Mouse (Mus musculus) heart, embryonic 10.5 days (tissue): ENCODE measurements around the gene Defb35. TPM values are rescaled to one million over a fixed set of nuclear protein-coding genes. Genes with fewer than 3 reads are reported as not detected.
"Not testable (repeated sequence)": the region's sequence is repeated elsewhere in the genome, so short reads cannot be mapped to it uniquely, and the experiment has no call there.

ENCODE experiments used
- DNase-seq: peaks from one replicate; pipeline ENCODE4 v3.0.0-alpha.2; 2017; ENCODE audit warnings: low spot score
- H3K27ac ChIP-seq: fragments of 300-500 bp; sonication (generic); 2 replicates; pipeline ENCODE4 v1.5.1; 2016; ENCODE audit warnings: mild to moderate bottlenecking
- H3K27me3 ChIP-seq: fragments of 300-500 bp; sonication (generic); 2 replicates; pipeline ENCODE4 v1.6.1; 2016; ENCODE audit warnings: mild to moderate bottlenecking; ENCODE audit not compliant: poor library complexity, insufficient read depth, severe bottlenecking
- H3K36me3 ChIP-seq: fragments of 300-500 bp; sonication (generic); 2 replicates; pipeline ENCODE4 v1.6.1; 2016; ENCODE audit warnings: mild to moderate bottlenecking, moderate library complexity
- H3K4me1 ChIP-seq: fragments of 300-500 bp; sonication (generic); 2 replicates; pipeline ENCODE4 v1.6.1; 2016; ENCODE audit warnings: mild to moderate bottlenecking
- H3K4me3 ChIP-seq: fragments of 300-500 bp; sonication (generic); 2 replicates; pipeline ENCODE4 v1.5.1; 2016; ENCODE audit warnings: mild to moderate bottlenecking, moderate library complexity
- H3K9me3 ChIP-seq: fragments of 300-500 bp; sonication (generic); 2 replicates; pipeline ENCODE4 v1.6.1; 2016; ENCODE audit warnings: mild to moderate bottlenecking, moderate library complexity
- WGBS: fragments of 180-500 bp; shearing (Covaris S2); methylation state at CpG from one replicate; pipeline ENCODE4 v1.1.7; 2016; 5-methylcytosine and 5-hydroxymethylcytosine counted together
- polyA plus RNA-seq: library from polyadenylated mRNA; unstranded; fragments of >200 nt; fragmentation: Nextera tagmentation; extraction: Ambion mirVana; gene quantifications from 2 replicates; pipeline ENCODE4 v1.2.1, GENCODE M21; 2016

Defb35 gene
- not detected in 2 replicates for polyA plus RNA-seq

GRCm38 (mm10) chr8:21938052-21938451 lies at the start of gene Defb35:
Gene Defb35, plus strand, starts transcription at chr8:21938352.
- DNase-seq, H3K4me1 ChIP-seq, H3K36me3 ChIP-seq, H3K9me3 ChIP-seq, H3K27ac ChIP-seq, H3K4me3 ChIP-seq, H3K27me3 ChIP-seq: not testable (repeated sequence)
- WGBS, result 77% methylated on average over 4 of the region's 4 CpGs

GRCm38 (mm10) chr8:21906290-21906689 lies 31.9 kb upstream of the Defb35 start, which contains the start of gene Defb11:
Gene Defb11, minus strand, starts transcription at chr8:21906412.
- DNase-seq, H3K9me3 ChIP-seq, H3K4me1 ChIP-seq, H3K27me3 ChIP-seq, H3K27ac ChIP-seq, H3K36me3 ChIP-seq, H3K4me3 ChIP-seq: not testable (repeated sequence)

GRCm38 (mm10) chr8:21911931-21912330 lies 26.2 kb upstream of the Defb35 start:
- Histone ChIP-seq H3K27ac (no peak overlapping the region), H3K36me3 (no peaks in the 10 kb centered on the region), H3K4me1 (no peaks in the 10 kb centered on the region), H3K4me3 (no peak overlapping the region), H3K27me3 (no peaks in the 10 kb centered on the region), H3K9me3 (no peaks in the 10 kb centered on the region)
- WGBS, result 13% methylated on average over 1 of the region's 1 CpGs
- no peak for DNase-seq

- Histone ChIP-seq H3K4me3 (no peak overlapping the region), H3K36me3 (no peaks in the 10 kb centered on the region), H3K27ac (no peak overlapping the region), H3K4me1 (no peaks in the 10 kb centered on the region), H3K9me3 (no peaks in the 10 kb centered on the region), H3K27me3 (no peaks in the 10 kb centered on the region)
- no peak for DNase-seq
- 33% methylated on average over 2 of the region's 2 CpGs for WGBS
Measured at GRCm38 (mm10) chr8:21912554-21912953, 25.6 kb upstream of the Defb35 start.

- no peaks in the 10 kb centered on the region for H3K27me3 ChIP-seq
- no peak overlapping the region for H3K27ac ChIP-seq
- no peaks in the 10 kb centered on the region for H3K36me3 ChIP-seq
- DNase-seq, result no peak
- H3K4me1 ChIP-seq, result no peaks in the 10 kb centered on the region
- 69% methylated on average over 3 of the region's 3 CpGs for WGBS
- no peak overlapping the region for H3K4me3 ChIP-seq
- H3K9me3 ChIP-seq, result no peaks in the 10 kb centered on the region
Measured at GRCm38 (mm10) chr8:21915625-21916024, 22.5 kb upstream of the Defb35 start.

GRCm38 (mm10) chr8:21930754-21931153 lies 7.4 kb upstream of the Defb35 start:
- not testable (repeated sequence) for H3K9me3 ChIP-seq, H3K4me1 ChIP-seq, H3K27ac ChIP-seq, DNase-seq, H3K36me3 ChIP-seq, H3K27me3 ChIP-seq, H3K4me3 ChIP-seq
- WGBS, result 80% methylated on average over 3 of the region's 3 CpGs

GRCm38 (mm10) chr8:21932610-21933009 lies 5.5 kb upstream of the Defb35 start, which contains the start of gene Defb15:
Gene Defb15, minus strand, starts transcription at chr8:21932710.
- 88% methylated on average over 6 of the region's 6 CpGs for WGBS
- no peak within 1 kb of the TSS for H3K27ac ChIP-seq
- H3K4me1 ChIP-seq, result peaks cover 4% of the 10 kb centered on the region; the same call in 1 of the 2 replicates
- H3K9me3 ChIP-seq, result no peaks in the 10 kb centered on the region
- H3K27me3 ChIP-seq, result no peaks in the 10 kb centered on the region
- no peak for DNase-seq
- H3K4me3 ChIP-seq, result no peak within 1 kb of the TSS
- H3K36me3 ChIP-seq, result no peaks in the 10 kb centered on the region

- Histone ChIP-seq H3K27ac (no peak within 1 kb of the TSS), H3K4me3 (no peak within 1 kb of the TSS), H3K27me3 (no peaks in the 10 kb centered on the region), H3K4me1 (no peaks in the 10 kb centered on the region), H3K9me3 (no peaks in the 10 kb centered on the region), H3K36me3 (no peaks in the 10 kb centered on the region)
- no peak for DNase-seq
- 84% methylated on average over 6 of the region's 6 CpGs for WGBS
Measured at GRCm38 (mm10) chr8:21946462-21946861, 8.3 kb downstream of the Defb35 start, which contains the start of gene Defb13. Gene Defb13, plus strand, starts transcription at chr8:21946762.

GRCm38 (mm10) chr8:21947311-21948017 lies 9.3 kb downstream of the Defb35 start:
- WGBS, result 71% methylated on average over 9 of the region's 9 CpGs
- no peaks in the 10 kb centered on the region for H3K9me3 ChIP-seq
- no peak for DNase-seq
- no peaks in the 10 kb centered on the region for H3K4me1 ChIP-seq
- H3K36me3 ChIP-seq, result no peaks in the 10 kb centered on the region
- H3K27ac ChIP-seq, result no peak overlapping the region
- no peaks in the 10 kb centered on the region for H3K27me3 ChIP-seq
- H3K4me3 ChIP-seq, result no peak overlapping the region

- no peaks in the 10 kb centered on the region for H3K36me3 ChIP-seq
- H3K4me3 ChIP-seq, result no peak overlapping the region
- H3K4me1 ChIP-seq, result no peaks in the 10 kb centered on the region
- H3K27me3 ChIP-seq, result no peaks in the 10 kb centered on the region
- no peaks in the 10 kb centered on the region for H3K9me3 ChIP-seq
- H3K27ac ChIP-seq, result no peak overlapping the region
- no peak for DNase-seq
- 8% methylated on average over 9 of the region's 9 CpGs for WGBS
Measured at GRCm38 (mm10) chr8:21955321-21955720, 17.2 kb downstream of the Defb35 start.

- no peaks in the 10 kb centered on the region for H3K36me3 ChIP-seq
- no peak for DNase-seq
- H3K27ac ChIP-seq, result no peak overlapping the region
- H3K4me3 ChIP-seq, result no peak overlapping the region
- 85% methylated on average over 3 of the region's 3 CpGs for whole genome bisulfite sequencing
- no peaks in the 10 kb centered on the region for H3K27me3 ChIP-seq
- H3K4me1 ChIP-seq, result no peaks in the 10 kb centered on the region
- H3K9me3 ChIP-seq, result no peaks in the 10 kb centered on the region
Measured at GRCm38 (mm10) chr8:21956336-21956735, 18.2 kb downstream of the Defb35 start.

GRCm38 (mm10) chr8:21958414-21958813 lies 20.3 kb downstream of the Defb35 start, which contains the start of gene Fam90a1a:
Gene Fam90a1a, plus strand, starts transcription at chr8:21958714.
- H3K9me3 ChIP-seq, result no peaks in the 10 kb centered on the region
- no peak within 1 kb of the TSS for H3K27ac ChIP-seq
- H3K4me3 ChIP-seq, result no peak within 1 kb of the TSS
- WGBS, result 84% methylated on average over 2 of the region's 2 CpGs
- DNase-seq, result no peak
- no peaks in the 10 kb centered on the region for H3K27me3 ChIP-seq
- no peaks in the 10 kb centered on the region for H3K36me3 ChIP-seq
- H3K4me1 ChIP-seq, result no peaks in the 10 kb centered on the region

GRCm38 (mm10) chr8:21966646-21967045 lies 28.5 kb downstream of the Defb35 start:
- Histone ChIP-seq H3K36me3 (no peaks in the 10 kb centered on the region), H3K4me1 (no peaks in the 10 kb centered on the region), H3K4me3 (no peak overlapping the region), H3K9me3 (no peaks in the 10 kb centered on the region), H3K27ac (no peak overlapping the region), H3K27me3 (no peaks in the 10 kb centered on the region)
- DNase-seq, result no peak
- 91% methylated on average over 1 of the region's 1 CpGs for WGBS

GRCm38 (mm10) chr8:21969475-21969874 lies 31.3 kb downstream of the Defb35 start, which contains the start of gene Ccdc70:
Gene Ccdc70, plus strand, starts transcription at chr8:21969775.
- no peaks in the 10 kb centered on the region for H3K27me3 ChIP-seq
- DNase-seq, result no peak
- no peaks in the 10 kb centered on the region for H3K36me3 ChIP-seq
- 87% methylated on average over 3 of the region's 3 CpGs for WGBS
- no peaks in the 10 kb centered on the region for H3K9me3 ChIP-seq
- H3K4me1 ChIP-seq, result no peaks in the 10 kb centered on the region
- H3K4me3 ChIP-seq, result no peak within 1 kb of the TSS
- no peak within 1 kb of the TSS for H3K27ac ChIP-seq
